Mouse (Mus musculus): Measurements from ENCODE around the gene Arcn1.

DNA sequence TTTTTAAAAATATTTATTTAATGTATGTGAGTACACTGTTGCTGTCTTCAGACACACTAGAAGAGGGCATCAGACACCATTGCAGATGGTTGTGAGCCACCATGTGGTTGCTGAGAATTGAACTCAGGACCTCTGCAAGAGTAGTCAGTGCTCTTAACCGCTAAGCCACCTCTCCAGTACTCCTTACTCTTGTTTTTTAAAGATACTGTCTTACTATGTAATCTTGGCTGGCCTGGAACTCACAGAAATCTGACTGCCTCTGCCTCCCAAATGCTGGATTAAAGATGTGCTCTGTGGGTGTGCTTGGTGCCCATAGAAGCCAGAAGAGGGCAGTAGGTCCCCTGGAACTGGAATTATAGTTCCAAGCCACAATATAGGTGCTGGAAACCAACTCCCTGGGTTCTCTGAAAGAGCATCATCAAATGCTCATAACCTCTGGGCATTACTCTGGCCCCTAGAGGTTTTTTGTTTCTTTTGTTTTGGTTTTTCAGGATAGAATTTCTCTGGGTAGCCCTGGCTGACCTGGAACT, 26.9 kb downstream of the Arcn1 start:
- TF ChIP-seq CTCF (IDR thresholded peaks at IDR 0.05) (peak; percentile 41), EP300 (IDR thresholded peaks at IDR 0.05) (no peak)
